Mouse (Mus musculus) kidney, postnatal 4 days (tissue): ENCODE measurements at regions not wholly inside any gene's neighbourhood (a gene's known extent, or its start where the extent isn't known, plus 50 kb on each side); places are given as distances from the start of the nearest gene placed in this dataset.

Experiments used
- DNase-seq, 2 experiments: peaks; one replicate each; pipeline ENCODE4 v3.0.0; 2021; ENCODE audit warnings: mixed read lengths in 2 of 2

DNA sequence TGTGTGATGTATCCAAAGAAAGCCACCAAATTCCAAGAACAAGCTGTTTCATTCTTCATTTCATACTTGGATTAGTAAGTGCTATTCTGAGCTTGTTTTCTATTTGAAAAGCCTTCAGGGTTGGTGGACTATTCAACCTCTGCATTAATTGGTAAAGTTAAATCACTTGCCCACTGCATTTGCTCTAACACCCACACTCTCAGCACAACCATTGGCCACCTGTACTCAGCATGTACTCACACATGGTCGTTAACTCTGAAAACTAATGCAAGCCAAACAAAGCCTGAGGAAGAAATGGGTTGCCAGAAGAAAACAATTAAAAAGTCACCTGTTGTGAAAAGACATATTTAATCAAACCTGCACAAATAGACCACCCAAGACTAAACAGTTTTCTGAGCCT, 267.5 kb downstream of the Trim52 start:
- no peak for DNase-seq

DNA sequence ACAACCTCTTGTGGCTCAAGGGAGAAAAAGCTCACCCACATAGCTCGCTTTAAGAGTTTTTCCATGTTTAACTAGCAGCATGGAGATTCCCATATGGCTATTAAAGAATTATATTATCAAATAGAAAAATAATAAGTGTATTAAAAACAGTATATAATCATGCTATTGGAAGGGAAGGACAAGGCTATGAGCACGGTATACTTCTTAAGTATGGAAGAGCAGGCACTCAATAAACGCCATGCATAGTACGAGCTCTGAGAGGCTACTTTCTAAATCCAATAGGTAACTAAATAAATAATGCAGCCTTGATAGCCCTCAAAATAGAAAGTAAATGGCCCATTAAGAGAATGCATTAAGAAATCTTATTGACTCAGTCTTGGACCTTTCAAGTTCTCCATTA, 273.6 kb downstream of the Trim52 start:
- no peak for DNase-seq

DNA sequence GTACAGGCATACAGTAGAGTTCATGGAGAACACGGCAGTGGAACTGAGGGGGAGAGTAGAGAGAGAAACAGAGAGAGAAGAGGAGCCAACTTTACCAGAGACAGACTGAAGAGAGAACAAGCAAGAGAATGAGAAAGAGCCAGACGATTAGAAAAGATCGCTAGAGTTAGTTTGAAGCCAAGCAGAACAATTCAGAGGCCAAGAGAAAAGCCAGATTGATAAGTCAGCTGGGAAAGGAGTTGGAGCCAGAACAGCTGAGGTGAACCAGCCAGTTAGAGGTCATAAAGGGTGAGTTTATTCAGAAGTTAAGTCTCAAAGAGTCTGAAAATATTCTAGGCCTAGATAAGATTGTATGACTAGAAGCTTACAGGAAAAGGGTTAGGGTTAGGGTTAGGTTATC, 281.7 kb downstream of the Trim52 start:
- no peak for DNase-seq

DNA sequence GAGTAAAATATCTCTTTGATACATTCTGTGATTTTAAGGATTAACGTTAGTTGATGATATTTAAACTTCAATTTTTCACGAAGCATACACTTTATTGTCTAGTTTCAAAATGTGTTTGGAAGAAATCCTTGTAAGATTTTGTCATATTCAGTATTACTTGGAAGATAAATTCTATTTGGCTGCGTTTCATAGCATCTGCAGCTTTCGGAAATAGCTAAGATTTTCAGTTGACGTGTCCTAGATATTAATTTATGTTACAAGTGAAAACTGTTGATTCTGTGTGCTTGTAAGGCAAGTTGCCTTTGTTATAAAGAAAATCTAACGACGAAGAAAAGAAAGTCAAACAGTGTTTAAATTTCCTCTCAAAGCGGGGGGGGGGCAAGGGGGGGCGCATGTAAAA, 284.5 kb downstream of the Trim52 start:
- DNase-seq: no peak

DNA sequence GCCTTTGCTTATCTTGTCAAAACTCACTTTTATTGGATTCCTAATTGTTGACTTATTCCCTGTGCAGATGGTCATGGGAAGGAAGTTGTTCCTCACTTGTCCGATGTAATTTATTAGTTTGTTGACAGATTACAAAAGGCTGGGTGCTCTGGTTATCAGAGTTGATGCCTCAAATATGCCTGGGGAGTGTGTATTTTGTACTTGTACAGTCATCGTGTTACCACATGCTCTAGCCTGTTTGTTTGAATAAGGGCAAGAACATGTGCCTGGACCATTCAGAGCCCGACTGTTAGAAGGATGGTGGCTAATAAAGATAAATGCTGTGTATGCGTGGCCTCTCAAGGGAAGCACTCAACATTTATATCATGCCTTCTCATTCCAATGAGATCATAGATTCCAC, 288.0 kb downstream of the Trim52 start:
- DNase-seq: peak in 1 of 2 experiments; percentile 3

DNA sequence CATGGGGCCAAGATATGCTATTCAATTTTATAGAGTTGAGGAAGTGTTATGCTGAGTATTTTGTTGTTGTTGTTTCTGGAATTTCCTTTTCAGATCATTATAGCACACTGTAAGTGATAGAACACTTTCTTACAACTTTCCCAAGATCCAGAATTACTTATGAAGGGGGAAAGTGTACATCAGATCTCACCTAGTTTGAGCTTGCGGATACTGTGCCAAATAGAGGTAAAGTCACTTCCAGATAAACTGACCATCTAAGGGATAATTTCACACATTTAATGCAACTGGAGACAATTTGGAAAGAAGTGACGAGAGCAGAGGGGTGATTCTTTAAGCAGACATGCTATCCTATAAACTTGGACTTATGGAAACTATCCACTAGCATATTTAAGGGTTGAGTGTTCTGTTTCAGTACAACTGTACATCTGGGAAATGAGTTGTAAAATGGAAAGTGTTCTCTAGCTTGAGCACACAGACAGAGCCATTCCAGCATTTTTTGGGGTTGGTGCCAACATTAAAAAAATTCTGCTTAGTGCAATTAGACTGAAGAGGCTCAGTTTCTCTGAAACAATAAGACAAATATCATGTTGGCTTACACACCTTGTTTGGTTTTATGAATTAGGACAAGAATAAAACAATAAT, 307.0 kb downstream of the Trim52 start:
- no peak for DNase-seq

DNA sequence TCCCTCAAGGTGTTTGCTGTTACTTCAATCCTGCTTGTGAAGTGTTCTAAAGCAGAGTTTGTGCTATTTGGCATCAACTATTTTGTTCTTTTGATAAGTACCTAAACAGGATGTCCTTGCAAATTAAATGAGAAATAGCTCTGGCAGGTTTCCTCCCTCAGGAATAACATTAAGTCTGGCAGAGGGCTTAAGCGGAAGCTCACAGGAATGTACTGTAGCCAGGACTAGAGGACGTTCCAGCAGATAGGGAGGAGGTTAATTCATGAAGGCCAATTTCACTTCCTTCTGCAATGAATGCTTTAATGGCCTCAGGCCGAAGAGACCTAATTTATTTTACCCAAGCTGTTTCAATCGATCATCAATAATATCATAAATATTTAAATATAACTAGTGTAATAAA, 318.7 kb downstream of the Trim52 start:
- DNase-seq: no peak

DNA sequence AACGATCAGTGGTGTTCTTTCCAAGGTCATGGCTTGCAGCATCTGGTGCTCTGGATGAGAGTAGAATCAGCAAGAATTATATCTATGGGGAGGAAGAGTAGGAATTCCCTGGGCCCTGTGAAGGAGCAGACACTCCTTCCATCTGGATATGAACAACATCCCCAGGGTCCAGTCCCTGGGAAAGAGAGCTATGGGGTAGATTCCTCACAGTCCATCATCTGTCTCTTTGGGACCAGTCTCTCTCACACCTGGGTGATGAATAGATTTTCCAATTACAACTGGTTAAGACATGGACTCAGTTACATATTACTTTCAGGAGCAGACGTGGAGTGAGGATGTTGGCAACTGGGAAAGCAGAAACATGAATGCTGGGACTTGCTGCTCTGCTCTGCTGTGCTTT, 322.6 kb downstream of the Trim52 start:
- no peak for DNase-seq

DNA sequence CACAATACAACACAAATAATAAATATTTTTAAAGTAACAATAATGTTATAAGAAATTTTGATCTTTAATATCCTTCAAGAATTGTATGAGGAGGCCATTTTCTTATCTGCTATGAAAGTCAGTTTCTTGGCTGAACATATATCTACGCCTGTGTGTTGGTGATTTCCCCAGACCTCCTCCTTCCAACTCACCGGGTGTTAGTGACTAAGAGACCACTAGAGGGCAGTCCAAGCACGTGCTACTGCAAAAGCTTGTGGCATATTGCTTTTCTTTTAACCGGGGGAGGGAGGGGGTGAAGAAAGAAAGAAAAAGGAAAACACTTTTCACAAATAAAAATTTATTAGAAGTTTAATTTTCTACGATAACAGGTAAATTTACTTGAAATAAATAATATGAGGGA, 333.3 kb downstream of the Trim52 start:
- DNase-seq: peak; percentile 66 to 73

DNA sequence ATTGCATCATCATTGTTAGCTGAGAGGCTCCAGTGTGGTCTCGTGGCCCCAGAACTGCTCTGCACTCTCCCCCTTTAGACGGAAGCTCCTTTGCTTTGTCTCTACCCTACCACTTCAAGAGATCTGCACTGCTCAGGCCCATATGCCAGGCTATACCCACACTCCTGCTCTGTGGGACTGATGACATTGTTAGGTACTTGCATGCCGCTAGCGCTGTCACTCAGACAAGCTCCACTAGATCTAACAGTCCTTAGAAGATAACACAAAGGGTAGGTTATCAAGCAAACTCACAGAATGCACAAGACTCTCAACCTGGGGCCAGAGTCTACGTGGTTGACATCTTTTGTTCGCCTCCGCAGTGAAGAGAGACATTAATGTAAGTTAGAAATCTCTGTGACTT, 383.1 kb downstream of the Trim52 start:
- DNase-seq: no peak

DNA sequence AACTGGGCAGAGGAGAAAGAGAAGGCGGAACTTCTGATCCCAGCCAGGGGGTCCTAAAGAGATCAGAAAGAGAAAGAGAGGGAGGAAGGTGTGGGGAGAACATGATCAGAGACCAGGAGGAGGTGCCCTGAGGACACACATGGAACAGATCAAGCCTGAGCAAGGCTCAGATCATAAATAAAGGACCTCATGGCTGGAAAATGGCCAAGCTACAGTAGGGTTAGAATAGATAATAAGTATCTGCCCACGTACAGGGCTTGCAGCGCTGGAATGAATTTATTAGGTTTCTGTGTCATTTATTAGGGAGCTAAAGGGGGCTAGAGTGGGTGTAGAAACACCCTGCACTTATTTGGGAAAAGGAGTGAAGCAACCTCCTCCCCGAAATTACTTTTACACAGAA, 385.4 kb downstream of the Trim52 start:
- DNase-seq: no peak

DNA sequence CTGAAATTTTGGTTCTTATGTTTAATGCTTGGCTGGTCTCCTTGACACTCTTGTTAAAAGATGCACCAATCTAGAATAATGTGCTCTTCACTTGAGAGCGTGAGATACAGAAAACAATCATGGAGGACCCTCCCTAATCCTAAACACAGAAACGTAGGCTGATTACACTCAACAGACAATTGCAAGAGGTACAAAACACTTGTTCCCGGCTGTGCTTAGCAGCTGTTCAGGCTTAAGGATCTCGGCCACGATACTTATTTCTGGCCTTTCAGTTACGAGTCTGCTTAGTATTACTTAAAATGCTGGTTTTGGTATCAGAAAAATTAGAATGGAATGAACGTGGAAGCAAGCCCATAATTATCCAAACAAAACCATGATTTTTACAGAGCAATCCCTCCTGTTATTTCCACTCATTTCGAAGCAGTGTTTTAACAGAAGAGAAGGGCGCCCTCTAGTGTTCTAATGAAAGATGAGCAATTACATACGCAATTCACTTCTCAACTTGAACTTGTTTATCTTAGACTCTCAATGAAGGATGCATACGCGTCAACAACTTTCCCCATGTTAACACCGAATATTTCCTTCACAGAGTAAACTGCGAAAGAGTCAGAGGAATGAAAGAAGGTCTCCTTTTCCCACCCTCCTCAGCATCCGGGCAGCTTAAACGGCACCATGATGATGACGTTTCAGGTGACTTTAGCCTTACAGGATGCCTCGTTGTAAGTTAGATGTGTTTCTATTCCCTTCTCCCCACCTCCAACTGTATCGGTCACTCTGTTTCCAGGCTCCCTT, 394.5 kb downstream of the Trim52 start:
- DNase-seq: peak in 1 of 2 experiments; percentile 9

DNA sequence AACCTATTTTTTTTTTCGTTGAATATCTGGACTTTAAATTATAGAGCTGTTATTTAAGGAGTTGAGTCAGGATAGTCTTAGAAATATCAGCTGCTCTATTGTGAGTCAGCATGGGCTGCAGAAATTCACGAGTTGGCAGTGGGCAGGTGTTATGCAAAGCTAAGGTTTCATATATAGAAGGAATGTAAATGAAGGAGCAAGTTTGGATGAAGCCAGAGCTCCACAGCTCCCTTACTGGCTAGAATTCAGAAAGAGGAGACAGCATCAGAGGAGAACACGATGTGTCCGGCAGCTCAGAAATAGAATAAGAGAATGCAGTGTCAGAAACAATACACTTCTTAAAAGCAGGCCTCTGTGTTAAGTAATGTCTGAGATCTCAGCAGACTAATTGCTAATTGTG, 400.9 kb downstream of the Trim52 start:
- no peak for DNase-seq

DNA sequence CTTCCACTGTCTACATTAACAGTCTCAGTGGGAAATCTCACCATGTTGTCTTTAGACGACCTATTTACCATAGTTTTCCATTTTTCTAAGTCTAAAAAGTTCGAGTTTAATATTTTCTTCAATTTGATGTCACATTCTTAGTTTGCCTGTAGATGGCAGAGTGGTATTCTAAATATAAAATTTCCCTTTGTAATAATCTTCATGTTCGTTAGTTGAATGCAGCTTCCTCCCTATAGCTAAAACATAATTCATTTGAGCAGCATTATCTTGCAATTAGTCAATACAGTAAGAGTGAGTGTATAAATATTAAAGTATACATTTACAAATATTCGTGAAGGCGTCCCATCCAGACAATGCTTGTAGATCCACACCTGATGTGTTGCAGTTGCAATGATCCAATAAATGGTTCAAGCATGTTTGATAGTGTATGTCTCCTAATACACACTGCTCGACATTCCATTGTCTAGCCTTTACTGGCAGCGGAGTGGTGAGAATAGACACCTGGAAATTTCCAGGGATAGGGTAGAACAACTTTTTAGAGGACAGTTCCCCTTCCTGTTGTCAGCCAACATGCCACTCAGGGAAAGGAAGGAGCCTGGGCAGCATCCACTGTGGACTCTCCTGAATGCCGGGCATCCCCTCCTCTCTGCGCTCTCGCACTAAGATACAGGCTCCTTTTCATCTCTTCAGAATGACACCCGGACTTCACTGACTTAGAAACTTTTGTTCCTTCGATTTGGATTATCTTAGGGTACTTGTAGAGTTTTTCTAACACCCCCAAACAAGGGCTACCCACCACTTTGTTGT, 412.8 kb downstream of the Trim52 start:
- DNase-seq: no peak

DNA sequence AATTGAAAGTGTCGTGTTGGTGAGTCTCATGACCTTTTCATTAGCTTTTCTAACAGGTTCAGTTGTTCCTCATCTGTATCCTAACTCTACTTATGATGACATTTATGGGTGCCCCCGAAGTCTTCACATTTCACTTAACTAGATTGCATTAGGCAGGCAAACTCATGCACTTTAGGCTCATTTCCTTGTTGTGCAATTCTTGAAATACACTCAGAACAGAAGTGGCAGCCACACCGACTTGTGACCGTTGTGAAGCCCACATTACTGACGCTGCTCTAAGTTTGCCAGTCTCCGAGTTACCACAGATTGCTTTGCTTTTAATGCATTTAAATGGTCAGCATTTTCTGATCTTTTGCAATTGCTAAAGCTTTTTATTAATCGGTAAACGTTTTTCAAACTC, 414.8 kb downstream of the Trim52 start:
- DNase-seq: no peak

DNA sequence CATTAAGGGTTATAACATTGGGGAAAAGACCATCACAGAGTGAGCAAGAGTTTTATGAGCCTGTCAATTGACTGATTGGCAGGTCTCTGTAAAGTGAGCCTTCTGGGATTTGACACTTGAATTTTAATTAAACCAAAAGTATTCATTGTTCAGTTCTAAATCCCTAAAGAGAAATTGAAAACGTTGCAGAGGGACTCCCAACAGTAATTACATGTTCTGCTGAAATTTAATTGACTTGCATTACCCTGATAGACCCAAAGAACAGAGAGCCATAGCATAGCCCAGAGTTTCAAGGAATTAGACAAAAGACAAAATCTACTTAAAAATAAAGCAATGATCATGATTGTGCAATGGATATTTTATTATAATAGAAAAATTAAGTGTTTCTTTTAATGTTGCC, 444.2 kb downstream of the Trim52 start:
- no peak for DNase-seq

DNA sequence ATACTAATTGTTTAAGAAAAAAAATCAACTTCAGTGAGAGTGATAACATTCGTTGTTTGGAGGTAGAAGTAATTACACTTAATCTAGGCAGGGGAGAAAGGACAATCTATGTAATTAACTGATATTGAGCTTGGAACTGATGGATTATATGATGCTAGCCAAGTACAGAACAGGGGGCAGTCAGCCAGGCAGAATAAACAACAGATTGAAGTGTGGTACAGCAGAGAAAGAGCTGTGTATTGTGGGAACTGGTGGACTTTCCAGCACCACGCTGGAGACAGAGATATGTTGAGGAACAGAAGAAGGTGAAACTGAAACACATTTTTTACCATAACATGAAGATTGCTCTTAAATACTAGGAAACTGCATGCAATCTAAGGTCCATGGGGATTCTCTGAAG, 473.3 kb downstream of the Trim52 start:
- DNase-seq: no peak

DNA sequence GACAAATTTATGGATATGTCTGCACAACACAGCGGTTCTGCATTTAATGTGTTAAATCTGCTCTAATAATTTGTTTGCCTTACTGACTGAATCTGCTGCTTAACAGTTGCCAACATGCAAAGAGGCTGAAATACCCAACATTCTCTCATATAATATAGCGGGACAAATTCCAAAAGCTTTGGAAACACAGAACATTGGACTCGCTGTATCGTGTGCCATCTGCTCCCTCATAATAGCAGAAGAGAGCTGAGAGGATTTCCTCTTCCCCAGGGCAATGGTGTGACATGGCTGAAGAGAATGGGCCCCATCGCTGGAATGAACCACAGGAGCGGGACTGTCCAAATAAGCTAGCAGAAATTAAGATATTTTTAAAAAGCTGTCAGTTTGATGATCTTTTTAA, 475.9 kb downstream of the Trim52 start:
- DNase-seq: no peak

DNA sequence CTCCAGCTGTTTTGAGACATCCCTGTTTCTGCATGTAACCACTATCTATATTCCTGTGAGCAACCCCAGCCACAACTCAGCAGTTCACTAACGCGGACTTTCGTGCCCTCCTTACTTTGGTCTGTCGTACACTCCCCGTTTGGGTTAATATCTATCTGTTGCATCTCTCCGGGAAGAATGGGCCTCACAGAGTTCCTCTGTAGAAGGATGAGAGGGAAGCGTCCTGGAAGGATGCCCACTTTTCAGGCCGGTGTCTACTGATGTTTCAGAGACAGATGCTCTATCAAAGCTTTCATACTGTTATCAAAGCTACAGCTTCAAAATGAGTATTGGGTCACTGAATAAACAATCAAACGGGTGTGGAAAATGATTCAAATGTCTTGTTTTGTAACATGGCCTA, 487.4 kb downstream of the Trim52 start:
- DNase-seq: no peak

DNA sequence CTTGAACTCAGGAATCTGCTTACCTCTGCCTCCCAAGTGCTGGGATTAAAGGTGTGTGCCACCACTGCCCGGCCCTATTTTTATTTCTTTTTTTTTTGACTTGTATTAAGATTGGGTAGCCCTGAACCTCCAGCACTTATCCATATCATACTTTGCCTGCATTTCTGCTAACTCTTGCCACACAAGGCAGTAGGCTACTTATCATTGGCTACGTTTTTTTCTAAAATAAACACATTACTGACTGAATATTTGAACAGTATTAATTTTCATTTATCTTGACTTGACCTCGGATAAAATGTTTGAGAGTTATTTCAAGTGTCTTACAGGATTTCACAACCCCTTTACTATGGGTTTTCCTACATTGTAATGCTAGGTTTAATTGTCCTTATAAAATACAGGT, 488.0 kb downstream of the Trim52 start:
- no peak for DNase-seq

DNA sequence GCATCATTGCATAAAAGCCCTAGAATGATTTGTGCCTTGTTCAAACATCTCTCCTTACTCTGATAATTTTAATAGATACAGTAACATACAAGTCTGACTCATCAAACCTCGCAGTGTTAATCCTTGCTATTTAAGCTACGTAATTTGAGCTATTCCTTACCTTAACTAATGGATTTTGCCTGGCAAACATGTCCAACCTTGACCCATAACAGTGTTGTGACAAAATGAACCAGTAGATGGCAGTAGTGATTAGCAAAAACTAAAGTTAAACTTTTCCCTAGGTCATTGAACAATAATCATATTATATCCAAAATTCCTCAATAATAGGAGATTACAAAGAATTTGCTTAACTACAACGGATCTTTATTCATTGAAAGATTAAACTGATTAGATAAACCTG, 501.0 kb downstream of the Trim52 start:
- DNase-seq: no peak

DNA sequence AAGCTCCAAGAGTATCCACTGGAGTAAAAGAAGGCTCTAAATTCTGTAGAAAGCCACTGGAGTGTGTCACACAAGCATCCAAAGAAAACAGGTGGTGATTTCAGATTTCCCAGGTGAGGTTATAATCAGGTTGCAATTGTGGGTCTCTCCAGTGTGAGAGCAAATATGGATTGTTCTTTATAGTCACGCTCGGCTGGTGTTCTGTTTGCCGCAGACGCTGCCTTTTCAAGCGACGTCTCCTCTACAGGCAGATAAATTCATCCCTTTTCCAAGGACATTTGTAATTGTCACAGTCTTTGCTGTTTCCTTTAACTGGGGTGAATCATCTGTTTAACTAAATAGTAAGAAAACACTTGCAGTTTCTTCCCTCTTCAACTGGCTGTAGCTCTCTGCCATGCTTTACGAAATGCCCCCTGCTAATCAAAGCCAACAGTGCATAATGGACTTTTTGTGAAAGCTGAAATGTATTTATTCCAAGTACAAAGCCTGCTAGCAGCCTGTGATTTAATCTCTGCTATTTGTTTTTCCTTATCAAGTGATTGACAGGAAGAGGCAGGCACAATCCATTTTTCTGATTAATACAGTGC, 502.4 kb downstream of the Trim52 start:
- DNase-seq: no peak
